Mouse (Mus musculus) C2C12 (cell line): ENCODE results near the gene Cog6. TPM values are rescaled to one million over a fixed set of nuclear protein-coding genes. Genes with fewer than 3 reads are reported as not detected.
A peak's percentile ranks its signal among the peaks of the same experiment; 100 is the strongest.

Source experiments
- H3K27me3 ChIP-seq: one replicate; pipeline ENCODE4 v1.6.1; 2011; ENCODE audit not compliant: control insufficient read depth, insufficient read depth, insufficient read length
- H3K36me3 ChIP-seq: one replicate; pipeline ENCODE4 v1.6.1; 2011; ENCODE audit not compliant: control insufficient read depth, insufficient read depth
- H3K4me3 ChIP-seq: one replicate; pipeline ENCODE4 v1.5.1; 2011; ENCODE audit warnings: mild to moderate bottlenecking, control low read depth; ENCODE audit not compliant: poor library complexity, insufficient read depth, severe bottlenecking
- H3K79me2 ChIP-seq: one replicate; pipeline ENCODE4 v1.6.1; 2011; ENCODE audit not compliant: control insufficient read depth, insufficient read depth
- H3K79me3 ChIP-seq: one replicate; pipeline ENCODE4 v1.6.1; 2011; ENCODE audit warnings: low read depth, control low read depth
- H3ac ChIP-seq: one replicate; pipeline ENCODE3; 2011; ENCODE audit warnings: low read depth; ENCODE audit not compliant: control insufficient read depth, insufficient read length
- CEBPB ChIP-seq: IDR thresholded peaks from one replicate; pipeline ENCODE4 v1.6.1; 2011; ENCODE audit warnings: low read depth, mild to moderate bottlenecking, control low read depth, moderate library complexity
- CTCF ChIP-seq: IDR thresholded peaks from one replicate; pipeline ENCODE4 v1.5.1; 2011; ENCODE audit not compliant: control insufficient read depth, insufficient read depth, insufficient read length
- FOSL1 ChIP-seq: IDR thresholded peaks from one replicate; pipeline ENCODE4 v1.8.0; 2011; ENCODE audit warnings: mild to moderate bottlenecking, low read length; ENCODE audit not compliant: poor library complexity, insufficient read depth, severe bottlenecking
- MAX ChIP-seq: IDR thresholded peaks from one replicate; pipeline ENCODE4 v1.6.1; 2011; ENCODE audit warnings: mild to moderate bottlenecking, control low read depth
- MYOD1 ChIP-seq: IDR thresholded peaks from one replicate; pipeline ENCODE4 v1.6.1; 2011; ENCODE audit warnings: low read depth; ENCODE audit not compliant: control insufficient read depth, insufficient read length
- MYOG ChIP-seq: IDR thresholded peaks from one replicate; pipeline ENCODE4 v1.6.1; 2011; ENCODE audit not compliant: control insufficient read depth, insufficient read length; ENCODE audit errors: extremely low read depth
- USF1 ChIP-seq: IDR thresholded peaks from one replicate; pipeline ENCODE4 v1.6.1; 2011; ENCODE audit warnings: low read depth, mild to moderate bottlenecking, control low read depth, moderate library complexity
- polyA plus RNA-seq: library from polyadenylated mRNA; unstranded; fragments of >200 nt; fragmentation: generic; extraction: Trizol; gene quantifications from one replicate; pipeline ENCODE4 v1.2.1, GENCODE M21; 2012; ENCODE audit warnings: missing spikeins

Gene Cog6
- polyA plus RNA-seq, 1 experiment: 10.0 TPM

- no peaks in the 10 kb centered on the region for H3K27me3 ChIP-seq
- no peak overlapping the region for H3ac ChIP-seq
- peaks cover 20% of the 10 kb centered on the region for H3K36me3 ChIP-seq
- no peaks in the 10 kb centered on the region for H3K79me3 ChIP-seq
- H3K79me2 ChIP-seq: no peaks in the 10 kb centered on the region
- H3K4me3 ChIP-seq: no peak overlapping the region
- TF ChIP-seq MYOD1 (no peak), CEBPB (no peak), CTCF (no peak), MAX (no peak), FOSL1 (no peak)
Measured at GRCm38 (mm10) chr3:52983772-52984171, 33.3 kb downstream of the Cog6 start.

- H3K79me3 ChIP-seq: no peaks in the 10 kb centered on the region
- H3K79me2 ChIP-seq: no peaks in the 10 kb centered on the region
- peaks cover 16% of the 10 kb centered on the region for H3K36me3 ChIP-seq
- no peaks in the 10 kb centered on the region for H3K27me3 ChIP-seq
- H3K4me3 ChIP-seq: no peak overlapping the region
- no peak overlapping the region for H3ac ChIP-seq
- no peak for TF ChIP-seq MYOD1
- no peak for TF ChIP-seq CEBPB
- no peak for TF ChIP-seq FOSL1
- TF ChIP-seq MYOG: no peak
- no peak for TF ChIP-seq MAX
Measured at GRCm38 (mm10) chr3:52982993-52983392, 34.0 kb downstream of the Cog6 start.

- TF ChIP-seq FOSL1 (no peak), CTCF (peak; percentile 72), MYOG (no peak), MYOD1 (no peak), CEBPB (no peak), MAX (no peak), USF1 (no peak)
- no peaks in the 10 kb centered on the region for H3K79me2 ChIP-seq
- H3K79me3 ChIP-seq: no peaks in the 10 kb centered on the region
- H3K36me3 ChIP-seq: no peaks in the 10 kb centered on the region
- no peak overlapping the region for H3K4me3 ChIP-seq
- H3ac ChIP-seq: no peak overlapping the region
- H3K27me3 ChIP-seq: no peaks in the 10 kb centered on the region
Measured at GRCm38 (mm10) chr3:52974674-52975556, 42.1 kb downstream of the Cog6 start.

GRCm38 (mm10) chr3:52972916-52973315 lies 44.1 kb downstream of the Cog6 start:
- no peak for TF ChIP-seq MAX
- TF ChIP-seq MYOD1: no peak
- no peak for TF ChIP-seq FOSL1
- TF ChIP-seq CEBPB: no peak
- no peak for TF ChIP-seq CTCF
- no peak for TF ChIP-seq MYOG
- TF ChIP-seq USF1: no peak

GRCm38 (mm10) chr3:52967046-52967445 lies 50.0 kb downstream of the Cog6 start:
- no peaks in the 10 kb centered on the region for H3K79me2 ChIP-seq
- no peaks in the 10 kb centered on the region for H3K36me3 ChIP-seq
- H3K79me3 ChIP-seq: no peaks in the 10 kb centered on the region
- H3K27me3 ChIP-seq: no peaks in the 10 kb centered on the region
- no peak overlapping the region for H3K4me3 ChIP-seq
- TF ChIP-seq USF1 (no peak), CTCF (no peak), MYOD1 (no peak), MAX (no peak)
- no peak overlapping the region for H3ac ChIP-seq

More at GRCm38 (mm10) chr3:52972916-52973315, 44.1 kb downstream of the Cog6 start:
- no peak overlapping the region for H3ac ChIP-seq
- H3K36me3 ChIP-seq: no peaks in the 10 kb centered on the region
- H3K79me3 ChIP-seq: no peaks in the 10 kb centered on the region
- no peaks in the 10 kb centered on the region for H3K27me3 ChIP-seq
- no peaks in the 10 kb centered on the region for H3K79me2 ChIP-seq
- no peak overlapping the region for H3K4me3 ChIP-seq

GRCm38 (mm10) chr3:52964206-52964605 lies 52.8 kb downstream of the Cog6 start:
- no peaks in the 10 kb centered on the region for H3K79me3 ChIP-seq
- H3K27me3 ChIP-seq: no peaks in the 10 kb centered on the region
- no peaks in the 10 kb centered on the region for H3K36me3 ChIP-seq
- TF ChIP-seq FOSL1: no peak
- no peak for TF ChIP-seq USF1
- TF ChIP-seq MYOG: no peak
- no peak for TF ChIP-seq MAX
- no peak for TF ChIP-seq CEBPB
- no peak for TF ChIP-seq MYOD1
- no peak for TF ChIP-seq CTCF
- H3K4me3 ChIP-seq: no peak overlapping the region
- no peak overlapping the region for H3ac ChIP-seq
- no peaks in the 10 kb centered on the region for H3K79me2 ChIP-seq
